Mouse (Mus musculus): ENCODE results near the gene Zmym1. TPM values are rescaled to one million over a fixed set of nuclear protein-coding genes. Genes with fewer than 3 reads are reported as not detected.
"Not testable (repeated sequence)": the region's sequence is repeated elsewhere in the genome, so short reads cannot be mapped to it uniquely, and the experiment has no call there.

The Zmym1 gene
- total RNA-seq (2021): 10 to 100 TPM in 1 of 2 experiments, 1 to 10 TPM in 1; 9.8 to 15.9 TPM

DNA sequence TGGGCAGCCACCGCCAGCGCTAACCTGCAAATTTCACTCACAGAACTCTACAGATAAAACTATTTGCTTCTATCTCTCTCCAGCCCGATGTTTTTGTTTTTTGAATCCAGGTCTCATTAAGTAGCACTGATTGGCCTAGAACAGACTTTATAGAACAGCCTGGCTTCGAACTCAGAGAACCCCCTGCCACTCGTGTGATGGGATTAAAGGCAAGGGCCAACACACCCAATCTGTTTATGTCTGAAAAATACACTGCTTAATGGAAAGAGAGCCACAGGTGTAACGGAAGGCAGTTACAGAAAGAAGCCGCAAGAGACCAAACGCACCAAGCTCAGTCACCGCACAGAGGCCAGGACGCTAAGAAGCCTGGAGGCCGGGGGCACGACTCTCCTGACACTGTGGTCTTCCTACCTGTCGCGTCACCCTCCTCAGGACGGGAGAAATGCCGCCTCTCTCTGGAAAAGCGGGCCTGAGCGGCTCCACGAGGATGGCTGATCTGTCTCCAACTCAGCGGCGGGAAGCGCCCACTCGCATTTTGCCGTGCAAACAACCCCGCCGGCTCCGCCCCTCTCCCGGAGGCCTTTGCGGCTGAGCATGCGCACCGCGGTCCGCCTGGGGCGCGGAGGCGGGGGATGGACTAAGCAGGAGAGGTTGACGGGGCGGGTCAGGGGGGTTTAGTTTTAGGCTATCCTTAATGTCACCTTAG lies at the start of gene Zmym1:
Zmym1 (minus strand) TSS at position 568 of the 706 bp plus-strand sequence.
- intact Hi-C loops (cut with DNase I): loop anchor here (5.0 kb wide), 1 partner anchor 182 kb away; the partner anchor contains the start of gene Smim12
- peak; percentile 87 to 88 for DNase-seq (ENCODE audit: low spot score in 2 of 2)

- DNase-seq (ENCODE audit: low spot score in 2 of 2): no peak
- intact Hi-C loops (cut with DNase I): no loop called here
Observed at GRCm38 (mm10) chr4:127110570-127110969, 49.6 kb upstream of the Zmym1 start.

- intact Hi-C loops (cut with DNase I): no loop called here
- DNase-seq (ENCODE audit: low spot score in 2 of 2): no peak
Observed at GRCm38 (mm10) chr4:127107566-127107965, 46.6 kb upstream of the Zmym1 start.

GRCm38 (mm10) chr4:127099552-127099951 lies 38.6 kb upstream of the Zmym1 start:
- intact Hi-C loops (cut with DNase I); DNase-seq (ENCODE audit: low spot score in 2 of 2): not testable (repeated sequence)

- intact Hi-C loops (cut with DNase I): no loop called here
- no peak for DNase-seq (ENCODE audit: low spot score in 2 of 2)
Observed at GRCm38 (mm10) chr4:127095090-127095489, 34.1 kb upstream of the Zmym1 start.

DNA sequence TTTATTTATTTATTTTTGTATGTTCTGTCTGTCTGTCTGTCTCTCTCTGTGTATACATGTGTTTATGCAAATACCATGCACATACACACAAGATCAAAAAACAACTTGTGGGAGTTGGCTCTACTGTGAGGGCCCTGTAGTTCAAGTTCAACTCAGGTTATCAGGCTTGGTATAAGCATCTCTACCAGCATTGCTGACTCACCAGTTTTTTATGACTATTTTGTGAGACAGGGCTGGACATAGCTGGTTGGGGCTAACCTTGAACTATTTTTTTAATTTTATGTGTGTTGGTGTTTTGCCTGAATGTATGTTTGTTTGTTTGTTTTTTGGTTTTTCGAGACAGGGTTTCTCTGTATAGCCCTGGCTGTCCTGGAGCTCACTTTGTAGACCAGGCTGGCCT lies 30.2 kb upstream of the Zmym1 start:
- intact Hi-C loops (cut with DNase I): no loop called here
- DNase-seq (ENCODE audit: low spot score in 2 of 2): no peak

GRCm38 (mm10) chr4:127085761-127086160 lies 24.8 kb upstream of the Zmym1 start:
- intact Hi-C loops (cut with DNase I): no loop called here
- DNase-seq (ENCODE audit: low spot score in 2 of 2): no peak

GRCm38 (mm10) chr4:127083131-127083530 lies 22.2 kb upstream of the Zmym1 start:
- DNase-seq (ENCODE audit: low spot score in 2 of 2): no peak
- intact Hi-C loops (cut with DNase I): no loop called here

DNA sequence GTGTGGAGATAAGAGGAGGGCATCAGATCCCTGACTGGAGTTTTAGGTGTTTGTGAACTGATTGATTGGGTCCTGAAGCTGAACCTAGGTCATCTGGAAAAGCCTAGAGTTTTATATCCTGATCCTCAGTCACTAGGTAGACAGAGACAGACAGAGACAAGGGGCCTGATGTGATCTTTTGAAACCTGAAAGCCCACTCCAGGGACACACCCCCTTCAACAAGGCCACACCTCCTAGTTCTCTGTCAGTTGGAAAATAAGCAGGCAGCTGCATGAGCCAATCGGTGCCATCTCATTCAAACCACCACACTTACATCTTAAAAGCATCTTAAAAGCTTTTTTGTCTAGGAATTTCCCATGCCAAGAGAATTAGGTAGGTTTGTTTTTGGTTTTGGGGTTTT lies 19.9 kb upstream of the Zmym1 start:
- intact Hi-C loops (cut with DNase I): no loop called here
- DNase-seq (ENCODE audit: low spot score in 2 of 2): no peak

DNA sequence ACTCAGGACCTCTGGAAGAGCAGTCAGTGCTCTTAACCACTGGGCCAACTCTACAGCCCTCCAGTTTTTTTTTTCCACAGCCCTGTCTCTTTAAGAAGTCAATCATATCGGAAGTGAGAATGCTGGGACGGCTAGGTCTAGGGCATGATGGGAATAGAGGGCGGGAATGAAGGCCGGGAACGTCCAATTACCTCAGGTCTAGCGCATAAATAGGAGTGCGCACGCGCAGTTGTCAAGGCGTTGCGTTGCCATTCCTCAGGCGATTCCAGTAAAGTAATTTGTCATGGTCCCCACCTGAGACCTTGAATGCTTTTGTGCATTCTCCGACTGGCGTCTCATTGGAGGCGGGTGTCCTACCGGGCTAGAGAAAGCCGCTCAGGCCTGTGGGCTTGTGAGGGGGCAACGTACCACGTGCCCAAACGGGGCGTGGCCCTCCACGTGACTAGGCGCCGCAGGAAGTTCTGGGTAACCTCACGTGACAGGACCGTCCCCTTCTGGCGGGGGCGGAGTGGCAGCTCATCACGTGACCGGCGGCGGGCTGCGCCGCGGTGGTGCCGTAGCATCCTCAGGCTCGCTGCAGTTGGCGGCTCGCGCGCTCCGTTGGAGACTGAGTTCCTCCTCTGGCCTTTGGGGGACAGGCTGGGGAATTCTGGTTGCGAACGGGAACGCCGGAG lies 16.1 kb upstream of the Zmym1 start, which contains the start of gene Zmym6:
Zmym6 (plus strand) TSS at position 509 of the 674 bp plus-strand sequence.
- DNase-seq (ENCODE audit: low spot score in 2 of 2): peak; percentile 95 to 97
- intact Hi-C loops (cut with DNase I): loop anchor here (2.0 to 5.0 kb wide), 3 partner anchors 92 to 165 kb away; partner anchors contain the start of genes Dlgap3 and Smim12

DNA sequence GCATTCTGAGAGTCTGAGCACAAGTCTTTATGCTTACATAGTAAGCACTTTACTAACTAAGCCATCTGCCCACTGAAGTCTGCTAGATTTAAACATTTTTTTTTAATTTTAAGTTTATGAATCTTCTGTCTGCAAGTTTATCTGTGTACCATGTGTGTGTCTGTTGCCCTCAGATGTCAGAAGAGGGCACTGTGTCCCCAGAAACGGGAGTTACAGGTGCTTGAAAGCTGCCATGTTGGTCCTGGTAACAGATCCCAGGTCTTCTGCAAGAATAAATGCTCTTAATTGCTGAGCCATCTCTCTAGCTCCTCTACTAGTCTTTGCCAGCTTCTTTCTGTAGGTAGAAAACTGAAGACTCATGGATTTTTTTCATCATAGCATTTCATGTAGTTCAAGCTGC lies 14.0 kb upstream of the Zmym1 start:
- intact Hi-C loops (cut with DNase I): loop anchor here (5.0 kb wide), 1 partner anchor 167 kb away; the partner anchor contains the start of gene Smim12

DNA sequence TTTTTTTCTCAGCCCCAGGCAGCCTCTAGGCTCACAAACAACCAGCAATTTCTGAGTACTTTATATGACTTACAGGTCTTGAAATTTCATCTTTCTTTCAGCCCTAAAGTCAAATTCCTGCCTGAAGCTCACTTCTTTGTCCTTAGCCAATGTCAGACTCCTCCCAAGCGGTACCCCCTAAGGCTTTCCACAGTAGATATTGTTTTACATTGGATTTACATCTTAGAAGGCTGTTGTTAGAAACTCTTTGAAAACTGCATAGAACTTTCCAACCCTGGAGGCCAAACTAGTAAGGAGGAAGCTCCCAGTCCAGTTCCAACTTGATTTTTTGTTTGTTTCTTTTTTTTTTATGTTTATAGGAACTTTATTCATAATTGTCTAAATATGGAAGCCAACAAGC lies 3.1 kb upstream of the Zmym1 start:
- intact Hi-C loops (cut with DNase I): loop anchor here (5.0 kb wide), 1 partner anchor 178 kb away; the partner anchor contains the start of gene Smim12
- DNase-seq (ENCODE audit: low spot score in 2 of 2): no peak

More for the DNA sequence above, 14.0 kb upstream of the Zmym1 start:
- DNase-seq (ENCODE audit: low spot score in 2 of 2): no peak

DNA sequence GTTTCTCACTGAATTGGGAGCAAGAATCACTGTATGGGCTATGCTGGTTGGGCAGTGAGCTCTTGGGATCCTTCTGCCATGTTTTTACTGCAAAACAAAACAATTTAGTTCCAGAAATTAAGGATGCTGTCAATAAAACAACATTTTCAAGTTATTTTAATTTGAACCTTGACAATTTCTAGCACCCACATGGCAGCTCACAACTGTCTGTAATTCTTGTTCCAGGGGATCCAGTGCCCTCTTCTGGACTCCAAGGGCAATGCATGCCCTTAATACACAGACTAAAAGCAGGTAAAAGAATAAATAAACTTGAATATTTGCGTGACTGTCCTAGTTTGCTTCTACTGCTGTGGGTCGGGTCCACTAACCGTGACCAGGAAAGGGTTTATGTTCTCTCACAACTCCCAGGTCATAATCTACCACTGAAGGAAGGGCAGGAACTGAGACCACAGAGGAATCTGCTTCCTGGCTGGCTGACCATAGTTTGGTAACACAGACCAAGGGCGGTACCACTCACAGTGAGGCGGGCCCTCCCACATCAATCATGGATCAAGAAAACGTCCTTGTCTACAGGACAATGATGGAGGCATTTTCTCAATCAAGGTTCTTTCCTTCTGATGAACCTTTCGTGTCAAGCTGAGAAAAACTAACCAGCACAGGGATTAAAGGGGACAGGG lies 6.3 kb downstream of the Zmym1 start:
- intact Hi-C loops (cut with DNase I): loop anchor here (10.0 kb wide), 1 partner anchor 260 kb away; the partner anchor contains the start of gene Gja4
- no peak for DNase-seq (ENCODE audit: low spot score in 2 of 2)

- intact Hi-C loops (cut with DNase I): loop anchor here (10.0 kb wide), 1 partner anchor 262 kb away; the partner anchor contains the start of gene Gja4
- DNase-seq (ENCODE audit: low spot score in 2 of 2): no peak
Observed at GRCm38 (mm10) chr4:127053071-127053470, 7.9 kb downstream of the Zmym1 start.

DNA sequence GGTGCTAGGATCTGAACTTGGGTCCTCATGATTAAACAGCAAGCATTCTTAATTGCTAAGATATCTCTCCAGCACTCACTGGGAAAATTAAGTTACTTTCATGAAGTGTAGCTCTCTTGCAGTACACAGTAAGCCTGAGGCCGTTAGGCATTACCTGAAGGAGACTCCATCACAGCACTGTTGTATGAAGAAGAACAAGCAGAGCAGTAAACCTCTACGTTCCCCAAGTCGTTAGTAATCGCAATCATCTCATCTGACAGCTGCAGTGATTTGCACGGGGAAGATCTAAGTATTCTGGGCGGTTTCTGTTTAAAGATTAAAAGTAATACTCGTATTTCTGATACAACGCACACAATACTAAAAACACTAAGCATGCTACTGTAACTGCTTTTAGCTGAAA lies 9.8 kb downstream of the Zmym1 start:
- intact Hi-C loops (cut with DNase I): loop anchor here (10.0 kb wide), 1 partner anchor 264 kb away; the partner anchor contains the start of gene Gja4
- DNase-seq (ENCODE audit: low spot score in 2 of 2): no peak

- no peak for DNase-seq (ENCODE audit: low spot score in 2 of 2)
- intact Hi-C loops (cut with DNase I): loop anchor here (5.0 kb wide), 1 partner anchor 204 kb away; no protein-coding TSS in a partner anchor
Observed at GRCm38 (mm10) chr4:127043540-127043939, 17.4 kb downstream of the Zmym1 start.

DNA sequence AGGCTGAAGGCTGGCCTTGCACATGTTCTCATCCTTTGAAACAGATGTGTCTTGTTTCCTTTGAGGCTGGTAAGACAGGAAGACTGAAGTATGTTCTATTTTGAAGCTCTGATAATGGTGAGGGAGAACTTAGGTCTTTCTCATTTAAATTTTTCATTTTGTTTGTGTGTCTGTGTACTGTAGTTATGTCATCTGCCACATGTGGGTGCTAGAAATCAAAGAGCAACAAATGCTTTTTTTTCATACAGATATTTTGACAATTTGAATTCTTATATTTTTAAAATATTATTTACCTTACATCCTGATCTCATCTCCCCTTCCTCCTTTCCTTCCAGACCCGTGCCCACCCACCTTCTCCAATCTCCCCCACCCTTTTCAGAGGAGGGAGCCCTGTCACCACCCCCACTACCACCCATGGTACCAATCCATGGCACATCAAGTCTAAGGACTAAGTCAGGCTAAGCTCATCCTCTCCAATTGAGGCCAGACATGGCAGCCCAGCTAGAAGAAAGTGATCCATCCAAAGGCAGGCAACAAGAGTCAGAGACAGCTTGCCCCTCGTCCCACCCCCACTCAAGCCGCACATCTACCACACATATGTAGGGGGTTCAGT lies 21.0 kb downstream of the Zmym1 start:
- intact Hi-C loops (cut with DNase I): loop anchor here (5.0 kb wide), 1 partner anchor 207 kb away; no protein-coding TSS in a partner anchor
- DNase-seq (ENCODE audit: low spot score in 2 of 2): no peak

DNA sequence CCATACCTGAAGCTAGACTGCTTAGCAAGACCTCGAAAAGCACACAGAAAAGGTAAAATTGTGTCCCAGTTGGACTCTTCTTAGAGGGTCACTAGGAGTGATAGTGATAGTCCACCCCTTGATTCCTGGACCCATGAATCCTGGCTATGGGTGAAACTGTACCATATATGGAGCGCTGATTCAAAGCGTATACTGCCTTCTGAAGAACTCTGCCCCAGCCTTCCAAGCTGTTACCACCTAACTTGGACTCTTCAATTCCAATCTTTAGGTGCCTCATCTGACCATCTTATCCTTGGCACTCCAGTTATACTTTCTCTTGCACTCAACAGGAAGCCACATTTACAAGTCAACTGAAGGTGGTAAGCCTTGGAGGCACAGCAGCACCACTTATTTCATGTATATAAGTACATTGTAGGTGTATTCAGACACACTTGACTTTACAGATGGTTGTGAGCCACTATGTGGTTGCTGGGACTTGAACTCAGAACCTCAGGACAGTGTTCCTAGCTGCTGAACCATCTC lies 22.1 kb downstream of the Zmym1 start:
- intact Hi-C loops (cut with DNase I): no loop called here
- DNase-seq (ENCODE audit: low spot score in 2 of 2): no peak
